Mouse (Mus musculus): ENCODE results near the gene Dolk. TPM values are rescaled to one million over a fixed set of nuclear protein-coding genes. Genes with fewer than 3 reads are reported as not detected.

Dolk gene
- polyA plus RNA-seq, 2 experiments from 2014 or later, result 11.3 to 12.8 TPM

- ATAC-seq, result no peak
These were observed 18.7 kb downstream of the Dolk start for GRCm38 (mm10) chr2:30267466-30267865.

GRCm38 (mm10) chr2:30266392-30266941 lies 19.7 kb downstream of the Dolk start:
- ATAC-seq, result no peak

DNA sequence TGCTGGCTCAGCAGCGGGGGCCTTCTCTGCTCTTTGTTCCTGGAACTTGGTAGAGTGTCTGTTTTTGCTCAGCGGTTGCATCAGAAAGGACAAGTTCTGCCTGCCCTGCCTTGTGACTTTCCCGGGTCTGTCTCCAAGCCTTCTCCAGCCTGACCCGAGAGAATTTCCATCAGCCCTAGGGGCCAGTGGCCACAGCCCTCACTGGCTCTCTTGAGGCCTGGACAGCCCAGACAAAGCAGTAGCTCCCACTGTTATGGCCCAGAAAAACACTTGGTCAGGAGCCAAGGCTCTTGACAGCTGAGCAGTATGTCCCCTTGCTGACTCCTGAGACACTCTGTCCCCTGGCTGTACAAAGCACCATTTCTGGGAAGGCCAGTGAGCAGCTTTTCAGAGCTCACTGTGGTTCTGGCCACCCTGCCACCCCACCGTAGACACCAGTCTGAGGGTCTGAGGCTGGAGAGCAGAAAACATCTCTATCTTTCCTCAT lies 20.3 kb downstream of the Dolk start, which contains the start of gene Phyhd1:
Phyhd1 (plus strand) TSS at position 437 of the 487 bp plus-strand sequence.
- no peak for ATAC-seq

DNA sequence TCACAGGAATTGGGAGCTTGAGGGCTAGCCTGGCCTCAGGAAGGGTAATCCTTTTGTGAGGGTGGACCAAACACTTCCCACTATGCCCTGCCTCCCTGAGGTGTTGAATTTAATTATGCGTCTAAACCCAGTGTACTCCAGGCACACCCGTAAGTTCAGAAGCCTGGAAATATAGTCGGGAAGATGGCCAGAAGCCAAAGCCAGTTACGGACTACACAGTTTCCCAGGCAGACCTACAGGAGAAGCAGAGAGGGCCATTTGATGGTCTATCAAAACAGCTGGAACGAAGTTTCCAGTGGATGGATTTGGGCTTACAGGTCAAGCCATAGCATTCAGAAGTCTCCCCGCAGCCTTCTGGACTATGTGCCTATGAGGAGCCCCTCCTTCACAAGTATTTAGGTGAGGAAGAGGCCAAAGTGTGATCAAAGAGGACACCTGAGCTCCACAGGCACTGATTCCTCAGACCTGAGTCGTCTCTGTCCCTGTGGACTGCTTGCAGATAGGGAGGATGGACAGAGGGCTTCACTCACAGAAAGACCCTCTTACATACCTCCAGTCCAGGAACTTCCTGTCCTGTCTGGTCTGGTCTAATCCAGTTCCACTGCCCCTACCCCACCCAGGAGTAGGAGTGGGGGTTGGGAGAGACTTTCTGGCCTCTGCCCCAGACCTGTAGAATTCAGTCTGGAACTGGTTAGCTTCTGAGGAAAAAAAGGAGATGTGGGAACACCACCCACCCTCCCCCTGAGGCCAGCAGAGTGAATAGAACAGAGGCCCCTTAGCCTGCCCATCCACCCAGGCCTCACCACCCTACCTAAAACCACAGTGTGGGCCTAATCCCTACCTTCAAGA lies 21.2 kb downstream of the Dolk start:
- ATAC-seq, result no peak

GRCm38 (mm10) chr2:30263811-30264210 lies 22.3 kb downstream of the Dolk start:
- ATAC-seq, result no peak

DNA sequence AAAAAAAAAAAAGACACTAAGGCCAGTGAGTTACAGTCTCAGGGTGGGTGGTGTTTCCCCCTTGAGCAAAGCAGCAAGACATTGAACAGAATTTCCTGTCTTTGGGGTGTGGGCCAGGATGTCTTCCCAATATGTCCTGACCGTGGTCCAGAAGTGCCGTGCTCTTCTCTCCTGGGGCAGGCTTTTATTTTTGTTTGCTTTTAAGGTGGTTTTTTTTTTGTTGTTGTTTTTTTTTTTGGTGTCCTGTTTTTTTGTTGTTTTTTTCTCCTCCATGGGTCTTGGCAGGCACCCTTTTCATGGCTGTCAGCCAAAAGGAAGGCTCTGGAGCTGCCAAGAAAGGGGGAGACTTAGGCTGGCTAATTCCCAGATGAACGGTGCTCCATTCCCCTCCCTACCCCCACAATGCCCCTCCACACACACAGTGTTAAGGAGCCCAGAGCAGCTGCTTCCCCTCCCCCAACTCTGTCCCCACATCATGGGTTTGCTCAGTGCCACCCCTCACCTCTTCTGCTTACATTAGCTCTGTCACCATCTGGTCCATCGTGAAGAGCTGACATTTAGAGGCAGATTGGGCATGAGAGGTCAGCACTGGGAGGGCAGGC lies 23.2 kb downstream of the Dolk start:
- ATAC-seq, result no peak

GRCm38 (mm10) chr2:30261921-30262839 lies 24.0 kb downstream of the Dolk start:
- ATAC-seq, result no peak

DNA sequence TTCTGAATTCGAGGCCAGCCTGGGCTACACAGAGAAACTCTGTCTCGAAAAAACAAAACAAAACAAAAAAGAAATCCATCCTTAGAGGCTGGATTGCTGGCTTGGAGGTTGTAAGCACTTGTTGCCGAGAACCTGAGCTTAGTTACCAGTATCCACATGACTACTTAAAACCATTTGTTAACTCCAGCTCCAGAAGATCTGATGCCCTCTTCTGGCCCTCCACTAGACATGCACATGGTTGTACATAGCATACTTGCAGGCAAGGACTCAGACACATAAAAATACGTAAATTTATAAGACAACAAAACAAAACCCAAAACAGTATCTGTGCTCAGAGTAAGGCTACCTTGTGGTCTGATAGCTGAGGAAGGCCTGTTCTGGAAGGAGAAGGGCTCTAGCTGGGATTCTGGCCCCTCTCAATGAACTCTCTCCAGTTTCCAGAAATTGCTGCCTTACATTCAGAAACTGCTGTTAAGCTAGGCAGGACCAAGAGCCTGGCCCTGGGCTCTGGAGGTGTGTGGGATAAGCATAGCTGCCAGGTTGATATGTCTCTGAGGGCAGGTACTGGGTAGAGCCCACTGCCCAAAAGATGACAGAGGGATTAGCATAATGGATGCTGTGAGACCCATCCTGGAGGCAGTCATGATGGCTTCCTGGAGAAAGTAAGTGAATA lies 24.9 kb downstream of the Dolk start:
- no peak for ATAC-seq

- no peak for ATAC-seq
These were observed 26.7 kb downstream of the Dolk start for GRCm38 (mm10) chr2:30259131-30260064.

- peak; percentile 52 for ATAC-seq
These were observed 27.5 kb downstream of the Dolk start for GRCm38 (mm10) chr2:30258600-30258999.

DNA sequence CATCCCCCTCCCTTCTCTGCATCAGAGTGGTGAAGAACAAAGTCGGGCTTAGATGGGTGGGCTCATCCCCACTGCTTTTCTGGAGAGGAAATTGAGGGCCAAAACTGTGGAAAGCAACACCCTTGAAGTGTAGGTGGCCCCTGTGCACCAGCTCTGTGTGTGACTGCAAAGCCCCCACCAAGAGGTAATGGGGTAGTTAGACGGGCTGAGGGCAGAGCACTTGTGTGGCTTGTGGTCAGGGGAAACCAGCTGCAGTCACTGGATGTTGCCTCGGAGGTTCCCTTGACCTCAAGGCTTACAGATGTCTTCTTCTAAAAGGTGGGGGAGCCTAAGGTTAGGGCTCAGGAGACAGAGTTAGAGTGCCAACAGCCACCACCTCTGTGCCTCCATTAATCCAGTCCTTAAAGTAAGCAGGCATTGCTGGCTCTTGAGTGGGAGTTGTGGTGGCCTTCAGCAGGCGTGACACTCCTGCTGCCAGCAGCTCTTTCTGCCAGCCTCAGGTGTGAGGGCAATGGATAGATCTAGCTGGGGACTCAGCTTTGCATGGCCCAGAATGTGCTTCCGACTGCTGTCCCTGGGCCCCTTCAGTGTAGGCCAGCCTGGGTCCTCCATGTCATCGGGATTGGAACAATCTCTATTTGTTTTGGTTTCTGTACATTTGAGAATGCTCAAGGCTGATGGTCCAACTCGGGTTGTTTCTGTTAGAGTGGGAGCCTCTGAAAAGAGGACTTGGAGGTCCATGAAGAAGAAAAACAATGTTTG lies 28.3 kb downstream of the Dolk start:
- ATAC-seq, result no peak

DNA sequence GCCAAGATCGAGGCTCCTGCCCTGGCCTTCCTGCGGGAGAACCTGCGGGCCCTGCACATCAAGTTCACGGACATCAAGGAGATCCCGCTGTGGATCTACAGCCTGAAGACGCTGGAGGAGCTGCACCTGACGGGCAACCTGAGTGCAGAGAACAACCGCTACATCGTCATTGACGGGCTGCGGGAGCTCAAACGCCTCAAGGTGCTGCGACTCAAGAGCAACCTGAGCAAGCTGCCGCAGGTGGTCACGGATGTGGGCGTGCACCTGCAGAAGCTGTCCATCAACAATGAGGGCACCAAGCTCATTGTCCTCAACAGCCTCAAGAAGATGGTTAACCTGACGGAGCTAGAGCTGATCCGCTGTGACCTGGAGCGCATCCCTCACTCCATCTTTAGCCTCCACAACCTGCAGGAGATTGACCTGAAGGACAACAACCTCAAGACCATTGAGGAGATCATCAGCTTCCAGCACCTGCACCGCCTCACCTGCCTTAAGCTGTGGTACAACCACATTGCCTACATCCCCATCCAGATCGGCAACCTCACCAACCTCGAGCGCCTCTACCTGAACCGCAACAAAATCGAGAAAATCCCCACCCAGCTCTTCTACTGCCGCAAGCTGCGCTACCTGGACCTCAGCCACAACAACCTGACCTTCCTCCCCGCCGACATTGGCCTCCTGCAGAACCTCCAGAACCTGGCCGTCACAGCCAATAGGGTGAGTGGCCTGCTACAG lies 29.4 kb downstream of the Dolk start:
- ATAC-seq, result no peak

- ATAC-seq, result no peak
These were observed 30.3 kb downstream of the Dolk start for GRCm38 (mm10) chr2:30255631-30256395.

GRCm38 (mm10) chr2:30253809-30254208 lies 32.3 kb downstream of the Dolk start:
- ATAC-seq, result peak; percentile 48

- no peak for ATAC-seq
These were observed 33.6 kb downstream of the Dolk start for GRCm38 (mm10) chr2:30252521-30252920.

- ATAC-seq, result peak; percentile 93
These were observed 34.6 kb downstream of the Dolk start for GRCm38 (mm10) chr2:30251417-30252104.

All from CD4-positive, CD25-positive, alpha-beta regulatory T cell, adult 4 months (primary cell).